Mouse (Mus musculus): ENCODE results near the gene Fbxw16.
"Not testable (repeated sequence)": the region's sequence is repeated elsewhere in the genome, so short reads cannot be mapped to it uniquely, and the experiment has no call there.

Fbxw16 gene

DNA sequence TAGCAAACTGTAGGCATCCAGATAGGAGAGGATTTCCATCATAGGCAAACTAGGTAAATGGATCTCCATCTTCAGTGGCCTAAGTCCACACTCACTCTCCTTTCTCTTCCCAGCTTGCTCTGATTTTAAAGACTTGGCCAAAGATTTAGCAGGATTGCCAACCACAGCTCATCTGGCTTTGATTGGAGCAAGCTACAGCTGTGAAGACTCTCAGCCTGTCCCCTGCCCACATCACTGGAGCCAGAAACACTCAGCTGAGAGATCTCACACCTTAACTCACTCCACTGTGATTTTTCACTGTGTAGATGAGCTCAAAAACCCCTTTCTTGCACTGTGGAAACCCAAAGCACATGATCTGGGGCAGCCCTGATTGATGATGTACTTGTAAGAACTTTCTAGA is at the start of gene Fbxw16:
Fbxw16 (minus strand) TSS at position 101 of the 400 bp plus-strand sequence.
- DNase-seq, result no peak

DNA sequence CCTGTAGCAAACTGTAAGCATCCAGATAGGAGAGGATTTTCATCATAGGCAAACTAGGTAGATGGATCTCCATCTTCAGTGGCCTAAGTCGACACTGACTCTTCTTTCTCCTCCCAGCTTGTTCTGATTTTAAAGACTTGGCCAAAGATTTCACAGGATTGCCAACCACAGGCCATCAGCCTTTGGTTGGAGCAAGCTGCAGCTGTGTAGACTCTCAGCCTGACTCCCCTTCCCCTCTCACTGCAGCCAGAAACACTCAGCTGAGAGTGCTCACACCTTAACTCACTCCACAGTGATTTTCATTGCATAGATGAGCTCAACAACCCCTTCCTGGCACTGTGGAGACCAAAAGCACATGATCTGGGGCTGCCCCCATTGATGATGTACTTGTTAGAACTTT is 46.8 kb upstream of the Fbxw16 start, which contains the start of gene Fbxw19:
Fbxw19 (minus strand) TSS at position 101 of the 400 bp plus-strand sequence.
- DNase-seq, result not testable (repeated sequence)

DNA sequence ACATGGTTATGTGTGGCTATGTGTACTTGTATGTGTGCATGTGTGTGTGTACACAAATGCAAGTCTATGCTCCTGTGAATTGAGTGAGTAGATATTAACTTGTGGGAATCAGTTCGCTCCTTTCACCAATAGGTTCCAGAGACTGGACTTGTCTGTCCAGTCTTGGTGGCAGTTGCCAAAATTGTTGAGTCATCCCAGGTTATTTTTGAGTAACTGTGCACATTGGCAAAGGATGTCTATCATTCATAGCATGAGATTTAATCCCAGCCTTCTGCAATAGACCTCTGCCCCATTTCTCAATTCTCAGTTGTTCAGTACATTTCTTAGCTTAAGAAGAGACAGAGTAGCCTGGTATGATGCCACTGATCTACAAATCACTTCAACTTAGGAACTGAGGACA is 16.0 kb downstream of the Fbxw16 start:
- no peak for DNase-seq

DNA sequence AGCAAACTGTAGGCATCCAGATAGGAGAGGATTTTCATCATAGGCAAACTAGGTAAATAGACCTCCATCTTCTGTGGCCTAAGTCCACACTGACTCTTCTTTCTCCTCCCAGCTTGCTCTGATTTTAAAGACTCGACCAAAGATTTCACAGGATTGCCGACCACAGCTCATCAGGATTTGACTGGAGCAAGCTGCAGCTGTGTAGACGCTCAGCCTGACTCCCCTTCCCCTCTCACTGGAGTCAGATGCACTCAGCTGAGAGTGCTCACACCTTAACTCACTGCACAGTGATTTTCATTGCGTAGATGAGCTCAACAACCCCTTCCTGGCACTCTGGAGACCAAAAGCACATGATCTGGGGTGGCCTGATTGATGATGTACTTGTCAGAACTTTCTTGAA is 44.7 kb downstream of the Fbxw16 start, which contains the start of gene Fbxw22:
Fbxw22 (minus strand) TSS at position 101 of the 400 bp plus-strand sequence.
- not testable (repeated sequence) for DNase-seq

Data from cerebellum, postnatal 36 days (tissue).